Mouse (Mus musculus) megakaryocyte, adult 5-6 weeks (primary cell): Measurements from ENCODE around the gene Ldlrad3. TPM values are rescaled to one million over a fixed set of nuclear protein-coding genes. Genes with fewer than 3 reads are reported as not detected.
A peak's percentile ranks its signal among the peaks of the same experiment; 100 is the strongest.

ENCODE experiments used
- ATAC-seq: 2 replicates; pipeline ENCODE4 v1.8.0; 2016; ENCODE audit warnings: mild to moderate bottlenecking, inconsistent platforms; ENCODE audit not compliant: poor library complexity, severe bottlenecking
- total RNA-seq, 2 experiments: library from RNA; stranded (forward) in 1 of 2; stranded (reverse) in 1 of 2; fragments of 153-499, 151-499 nt in 1 of 2; fragments of 221-1000, 200-1000 nt in 1 of 2; gene quantifications; 2 replicates each; pipeline versions ENCODE4 v1.2.3 to v1.2.4; 2015 to 2017

The Ldlrad3 gene
- total RNA-seq, 2 experiments from 2014 or later, result 55.1 to 65.5 TPM

DNA sequence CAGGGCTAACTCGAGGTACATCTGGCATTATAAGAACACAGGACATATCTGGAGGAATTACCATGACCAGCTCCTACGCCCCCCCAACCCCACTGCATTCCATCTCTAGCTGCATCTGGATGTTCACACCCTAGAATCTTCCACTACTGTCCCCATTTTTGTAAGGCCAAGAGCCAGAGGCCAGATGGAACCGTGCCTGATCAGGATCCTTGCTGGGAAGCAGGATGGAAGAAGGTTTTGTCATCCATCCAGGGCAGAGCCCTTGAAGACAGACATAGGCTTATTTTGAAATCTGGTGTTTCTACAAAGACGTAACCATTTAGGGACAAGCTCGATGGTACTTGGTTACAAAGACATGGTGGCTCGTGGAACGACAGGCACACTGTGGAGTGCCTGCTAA lies 139.7 kb downstream of the Ldlrad3 start:
- no peak for ATAC-seq

DNA sequence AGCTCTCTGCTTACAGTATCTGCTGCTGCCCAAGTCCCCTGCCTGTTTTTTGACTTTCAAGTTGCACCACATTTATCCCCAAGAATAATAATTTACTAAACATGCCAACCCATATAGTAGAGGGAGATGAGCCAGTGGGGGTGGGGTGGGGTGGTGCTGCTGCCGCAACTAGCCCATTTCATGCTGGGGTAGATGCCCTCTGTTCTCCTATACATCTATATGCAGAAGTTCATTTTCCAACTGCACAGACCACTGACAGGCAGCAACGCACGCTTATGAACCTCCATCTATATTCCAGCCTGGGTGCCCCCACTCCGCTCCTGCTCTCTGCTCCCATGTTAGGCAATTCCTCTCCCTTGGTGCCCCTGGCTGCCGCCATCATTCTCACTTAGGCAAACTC lies 145.7 kb downstream of the Ldlrad3 start:
- ATAC-seq, result no peak

DNA sequence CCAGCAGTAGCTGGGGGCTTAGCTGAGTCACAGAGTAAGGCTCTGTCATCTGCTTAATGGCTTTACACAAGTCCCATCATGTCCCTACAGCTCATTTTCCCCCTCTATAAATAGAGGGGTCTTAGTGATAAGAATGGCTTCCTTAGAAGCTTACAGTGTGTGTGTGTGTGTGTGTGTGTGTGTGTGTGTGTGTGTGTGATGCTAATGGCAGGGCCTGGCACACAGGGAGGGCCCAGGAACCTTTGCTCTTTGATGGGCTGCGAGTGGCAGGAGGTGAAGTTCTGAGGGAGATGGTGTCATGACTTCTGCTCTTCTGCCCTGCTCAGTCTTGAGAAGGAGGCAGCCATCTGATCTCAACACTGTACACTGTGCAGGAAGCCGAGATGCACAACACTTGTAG lies 146.2 kb downstream of the Ldlrad3 start:
- ATAC-seq, result no peak

DNA sequence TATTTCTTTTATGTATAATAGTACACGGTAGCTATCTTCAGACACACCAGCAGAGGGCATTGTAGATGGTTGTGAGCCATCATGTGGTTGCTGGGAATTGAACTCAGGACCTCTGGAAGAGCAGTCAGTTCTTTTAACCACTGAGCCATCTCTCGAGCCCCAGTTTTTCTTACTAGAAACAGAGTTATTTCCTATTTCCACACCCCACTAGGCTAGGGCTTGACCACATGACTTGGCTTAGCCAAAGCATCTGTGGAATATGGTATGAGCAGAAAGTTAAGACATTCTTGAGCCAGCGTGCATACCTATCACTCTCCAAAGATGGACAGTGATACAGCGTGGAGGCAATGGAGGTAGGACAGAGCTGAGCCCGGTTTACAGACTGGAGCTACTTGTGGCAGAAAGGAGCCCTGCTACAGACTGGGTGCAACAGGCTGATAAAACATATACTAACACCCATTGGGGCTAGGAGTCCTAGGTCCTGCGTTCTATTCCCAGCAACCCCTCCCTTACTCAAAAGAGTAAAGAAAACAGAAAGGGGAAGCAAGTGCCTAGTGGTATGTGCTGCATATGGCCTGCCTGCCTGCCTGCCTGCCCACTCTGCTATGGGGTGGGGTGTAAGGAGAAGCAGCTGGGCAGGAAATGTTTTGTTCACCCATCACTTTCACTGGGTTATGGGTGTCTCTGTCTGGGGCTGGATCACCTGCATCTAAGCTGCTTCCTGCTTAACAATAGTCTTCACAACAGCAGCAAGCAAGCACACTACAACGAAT lies 147.1 kb downstream of the Ldlrad3 start:
- ATAC-seq, result peak; percentile 77

DNA sequence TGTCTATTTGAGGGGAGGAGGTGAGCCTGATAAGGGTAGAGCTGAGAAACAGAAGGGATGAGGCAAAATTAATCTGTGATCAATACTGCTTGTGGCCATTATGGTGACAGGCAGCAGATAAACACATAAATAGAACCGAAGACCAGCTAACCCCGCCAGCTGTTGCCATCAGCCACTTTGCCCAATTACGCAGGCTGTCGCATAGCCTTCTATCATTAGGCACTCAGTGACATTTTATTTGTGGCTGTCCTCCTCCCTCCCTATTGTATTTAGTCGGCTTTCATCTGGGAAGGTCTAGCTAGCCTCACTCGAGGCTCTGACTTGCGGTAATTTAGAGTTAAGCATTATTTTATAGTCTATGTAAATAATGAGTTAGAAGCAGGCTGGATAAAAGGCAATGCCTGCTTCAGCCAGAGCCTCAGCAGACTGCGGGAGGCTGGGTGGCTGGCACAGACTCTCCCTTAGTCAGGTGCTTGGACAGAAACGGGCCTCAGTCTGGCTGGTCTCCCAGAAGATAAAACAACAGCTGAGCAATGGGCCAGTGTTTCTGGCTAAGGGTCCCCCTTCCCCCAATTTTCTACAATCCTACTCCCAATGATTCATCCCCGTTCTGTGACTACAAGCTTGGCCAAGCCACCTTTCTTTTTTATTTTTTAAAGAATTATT lies 147.8 kb downstream of the Ldlrad3 start:
- no peak for ATAC-seq

DNA sequence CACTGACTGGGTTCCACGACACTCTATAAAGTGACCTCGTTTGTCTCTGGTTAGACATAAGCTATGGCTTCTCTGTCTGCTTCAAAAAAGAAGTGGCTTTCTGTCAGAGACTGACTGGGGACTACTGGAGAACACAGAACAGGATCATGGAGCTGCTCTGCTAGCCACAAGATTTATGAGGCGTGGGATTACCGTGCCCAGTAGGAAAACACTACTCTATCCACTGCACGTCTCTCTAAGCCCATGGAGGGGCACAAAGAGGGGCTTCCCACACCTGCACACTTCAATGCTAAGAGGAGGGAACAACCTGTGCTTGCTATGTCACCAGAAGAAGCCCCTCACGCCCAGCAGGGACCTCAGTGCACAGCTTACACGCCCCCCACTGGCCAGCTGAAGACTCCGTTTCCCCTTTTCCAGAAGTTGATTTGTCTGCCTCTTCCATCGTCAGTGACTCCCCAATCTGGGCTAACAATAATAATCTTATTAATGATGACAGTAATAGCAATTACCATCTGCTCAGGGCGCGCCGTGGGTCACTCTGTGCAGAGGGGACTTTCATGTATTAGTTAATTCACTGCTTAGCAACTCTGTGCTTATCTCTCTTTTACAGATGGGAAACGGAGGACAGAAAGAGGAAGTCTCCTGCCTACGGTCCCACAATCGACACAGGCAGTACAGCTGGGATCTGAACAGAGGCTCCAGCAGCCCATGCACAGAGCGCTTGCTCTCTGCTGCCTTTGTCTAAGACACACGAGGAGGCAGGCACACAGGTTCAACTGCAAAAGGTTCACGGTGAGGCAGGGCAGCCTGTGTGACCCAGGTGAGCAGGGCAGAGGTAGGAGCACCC lies 149.3 kb downstream of the Ldlrad3 start:
- ATAC-seq, result peak; percentile 72

DNA sequence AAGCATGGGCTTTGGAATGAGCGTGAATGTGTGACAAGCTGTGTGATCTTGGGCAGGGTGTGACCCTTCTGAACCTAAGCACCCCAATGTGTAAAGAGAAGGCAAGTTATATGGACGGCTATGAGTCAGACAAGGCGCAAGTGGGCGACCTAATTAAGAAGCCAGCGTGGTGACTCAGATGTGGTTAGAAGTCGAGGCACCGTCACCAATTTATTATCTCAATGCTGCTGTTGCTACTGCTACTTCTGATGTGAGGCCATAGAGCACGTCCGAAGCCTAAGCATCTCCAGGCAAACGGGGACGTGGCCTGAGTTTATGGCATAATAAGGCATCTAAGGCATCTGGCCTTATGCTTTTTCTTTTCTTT lies 151.7 kb downstream of the Ldlrad3 start:
- ATAC-seq, result no peak

DNA sequence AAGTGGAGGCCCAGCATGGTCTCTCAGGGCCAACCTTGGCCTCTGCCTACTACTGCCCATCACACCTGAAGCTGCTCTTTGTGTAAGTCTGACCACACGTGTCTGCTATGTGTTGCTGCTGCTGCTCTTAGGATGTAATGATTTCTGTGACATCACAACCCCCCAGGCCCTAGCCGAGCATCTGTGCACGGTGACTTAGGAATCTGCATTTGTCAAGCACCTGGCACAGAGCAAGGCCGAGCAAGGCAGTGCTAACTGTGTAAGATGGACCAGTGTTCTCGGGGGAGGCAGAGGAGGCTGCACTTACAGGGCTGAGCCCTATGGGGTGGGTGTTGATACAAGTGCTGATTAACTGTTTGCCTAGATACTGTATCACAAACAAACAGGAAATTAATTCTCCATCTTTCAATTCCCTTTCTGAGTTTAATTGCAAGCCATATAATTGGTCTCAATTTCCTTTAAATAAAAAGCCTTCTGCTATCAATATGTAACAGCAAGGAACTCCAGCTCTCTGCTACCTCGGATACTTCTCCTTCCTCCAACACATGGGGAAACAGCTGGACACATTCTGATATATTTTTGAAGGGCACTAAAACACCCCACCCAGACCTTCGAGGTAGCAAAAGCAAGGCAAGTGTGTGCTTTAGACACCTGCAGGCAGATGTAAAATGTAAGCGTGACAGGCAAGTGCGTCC lies 152.2 kb downstream of the Ldlrad3 start:
- no peak for ATAC-seq

DNA sequence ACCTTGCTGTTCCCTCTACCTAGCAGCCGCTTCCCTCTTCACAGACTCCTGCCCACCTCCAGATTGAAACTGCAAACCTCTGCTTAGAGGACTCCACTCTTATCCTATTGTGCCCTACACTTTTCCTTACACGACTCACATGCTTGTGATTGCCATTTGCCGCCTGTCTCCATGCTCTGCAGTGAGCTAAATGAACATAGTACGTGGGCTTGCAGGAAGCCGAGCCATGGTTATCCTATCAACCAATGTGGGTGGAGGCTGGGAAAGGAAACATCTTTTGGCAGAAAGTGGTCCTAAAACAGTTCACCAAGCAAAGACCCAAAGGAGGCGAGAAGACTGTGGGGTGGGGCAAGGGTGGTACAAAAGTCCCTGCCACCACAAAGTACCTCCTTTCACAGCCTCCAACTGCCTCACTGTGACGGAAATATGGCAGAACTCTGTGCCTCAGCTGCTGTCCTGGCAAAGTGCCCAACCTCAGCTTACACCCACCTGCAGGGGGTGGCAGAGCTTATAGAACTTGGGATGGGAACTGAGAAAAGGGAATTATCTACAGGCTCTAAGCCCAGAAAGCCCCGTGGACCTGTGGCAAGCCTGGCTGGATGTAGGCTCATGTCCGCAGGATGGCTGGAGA lies 153.4 kb downstream of the Ldlrad3 start:
- ATAC-seq, result no peak

DNA sequence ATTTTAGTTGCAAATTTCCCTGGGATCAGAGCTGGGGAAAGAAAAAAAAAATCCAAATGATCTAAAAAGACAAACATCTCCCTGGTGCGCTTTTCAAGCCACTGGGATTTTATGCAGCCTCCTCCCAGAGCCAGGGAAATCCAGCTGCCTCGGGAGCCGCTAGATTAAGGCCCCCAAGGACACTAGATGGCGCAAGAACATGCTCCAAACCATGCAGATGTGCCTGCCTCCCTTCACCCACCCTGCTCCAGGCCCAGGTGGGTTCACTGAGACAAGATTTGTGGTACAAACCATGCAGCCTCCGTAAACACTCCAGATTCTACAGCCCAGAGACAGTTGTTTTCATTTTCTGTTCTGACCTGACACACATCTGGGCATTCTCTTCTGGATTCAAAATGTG lies 155.5 kb downstream of the Ldlrad3 start:
- peak; percentile 36; the same call in 1 of the 2 replicates for ATAC-seq

DNA sequence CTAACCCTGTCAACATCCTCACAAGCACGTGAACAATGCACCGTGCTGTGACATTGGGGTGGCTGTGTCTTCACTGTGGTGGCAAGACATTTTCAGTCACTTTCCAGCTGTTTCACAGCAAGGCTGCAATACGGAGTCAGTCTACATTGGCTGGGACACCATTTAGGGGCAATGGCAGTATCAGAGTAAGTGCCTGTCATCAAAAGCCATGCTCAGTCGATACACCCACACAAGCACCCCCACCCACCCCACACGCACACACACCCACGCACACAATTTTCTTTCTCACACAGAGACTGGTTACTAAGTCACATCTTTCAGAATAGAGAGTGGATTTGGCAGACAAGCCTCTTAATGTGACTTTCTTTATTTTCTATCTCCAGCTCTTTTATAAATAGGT lies 156.0 kb downstream of the Ldlrad3 start:
- ATAC-seq, result no peak

DNA sequence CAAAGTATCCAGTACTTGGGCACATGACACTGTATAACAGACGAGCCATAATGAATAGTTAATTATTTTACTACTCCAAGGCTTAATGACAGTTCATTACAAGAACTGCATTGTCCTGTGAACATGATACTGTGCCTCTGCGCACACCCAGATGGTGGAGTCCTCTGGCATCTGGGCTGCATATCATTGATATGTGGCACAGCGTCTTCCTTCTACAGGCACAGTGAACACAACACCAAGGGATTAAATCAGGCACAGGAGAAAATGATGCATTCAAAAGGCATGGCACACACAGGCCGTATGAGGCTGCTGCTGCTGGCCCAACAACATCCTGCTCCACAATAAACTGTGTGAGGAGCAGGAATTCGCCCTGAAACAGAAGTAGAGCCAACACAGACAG lies 156.5 kb downstream of the Ldlrad3 start:
- ATAC-seq, result no peak

DNA sequence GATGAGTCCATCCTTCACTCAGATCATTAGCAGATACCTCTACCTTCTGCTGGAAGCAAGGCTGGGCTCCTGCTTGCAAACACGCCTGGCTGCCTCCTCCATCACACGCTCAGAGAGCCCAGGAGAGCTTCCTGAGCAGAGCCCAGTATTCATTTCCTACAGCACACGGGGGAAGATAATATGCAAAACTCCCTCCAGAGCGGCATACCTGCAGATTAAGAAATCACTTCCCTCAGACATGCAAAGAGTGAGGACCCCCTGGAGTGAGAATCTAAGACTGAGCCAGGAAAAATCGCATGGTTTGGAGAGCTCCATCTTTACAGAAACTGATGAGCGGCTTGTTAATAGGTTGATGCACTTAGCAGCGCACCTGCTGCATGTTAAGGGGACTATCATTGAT lies 158.9 kb downstream of the Ldlrad3 start:
- no peak for ATAC-seq

DNA sequence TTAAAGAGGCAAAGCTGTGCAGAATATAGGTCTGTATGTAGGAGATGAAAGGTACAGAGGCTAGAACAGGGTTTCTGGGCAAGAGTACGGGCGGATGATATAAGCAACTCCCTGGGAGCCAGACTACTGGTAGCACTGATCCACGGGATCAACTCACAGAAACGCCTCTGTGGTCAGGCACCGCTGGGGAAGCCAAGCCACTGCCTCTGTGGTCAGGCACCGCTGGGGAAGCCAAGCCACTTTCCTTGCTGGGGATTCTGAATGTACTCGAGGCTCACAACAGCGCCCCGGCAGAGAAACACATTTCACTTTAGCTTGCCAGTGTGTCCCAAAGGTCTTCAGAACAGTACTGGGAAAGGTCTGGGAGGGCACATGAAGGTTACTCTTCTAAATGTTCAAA lies 160.0 kb downstream of the Ldlrad3 start:
- no peak for ATAC-seq

DNA sequence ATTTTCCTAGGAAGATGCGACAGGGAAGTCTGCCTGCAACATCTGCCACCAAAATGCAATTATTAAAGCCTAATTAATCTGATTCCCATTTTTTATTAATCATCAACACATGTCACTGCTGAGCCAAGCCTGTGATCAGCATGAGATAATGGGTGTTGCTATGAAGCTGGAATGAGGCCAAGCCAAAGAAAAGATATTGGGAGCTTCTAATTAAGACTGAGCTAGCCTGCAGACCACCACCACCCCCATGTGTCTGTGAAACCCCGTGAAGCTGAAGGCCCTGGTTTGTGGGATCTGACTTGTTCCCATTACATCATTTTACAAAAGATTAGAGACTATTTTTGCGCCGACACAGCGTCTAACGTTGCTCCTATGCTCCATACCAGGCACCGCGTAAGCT lies 161.7 kb downstream of the Ldlrad3 start:
- ATAC-seq, result no peak

DNA sequence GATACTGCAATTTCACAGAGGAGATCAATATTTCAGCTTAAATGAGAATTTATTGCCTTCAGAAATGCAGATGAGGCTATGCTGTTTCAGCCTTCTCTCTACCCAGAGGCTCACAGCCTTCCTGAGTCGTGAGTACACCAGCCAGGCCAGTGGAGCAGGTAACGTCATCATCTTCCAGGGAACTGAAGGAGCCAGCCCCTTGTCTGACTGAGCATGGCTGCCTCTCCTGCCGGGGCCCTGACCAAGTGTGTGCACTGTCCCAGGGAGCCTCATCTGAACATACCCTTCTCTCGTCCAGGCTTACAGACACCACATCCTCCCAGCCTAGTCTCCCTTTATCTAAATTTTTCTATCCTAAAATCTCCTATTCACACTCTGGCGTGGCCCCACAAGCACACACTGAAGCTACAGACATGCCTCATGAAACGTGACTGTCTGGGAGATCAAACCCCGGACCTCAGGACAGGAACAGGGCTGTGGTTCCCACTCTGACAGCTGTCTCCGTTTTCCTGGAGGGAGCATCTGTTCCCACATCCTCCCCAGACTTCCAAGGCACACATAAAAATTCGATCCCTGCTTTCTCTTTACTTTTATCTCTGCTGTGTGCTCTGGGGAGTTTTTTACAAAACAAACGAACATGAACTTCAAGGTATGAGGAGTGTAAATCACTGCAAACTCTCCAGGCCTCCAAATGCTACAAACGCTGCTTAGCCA lies 164.7 kb downstream of the Ldlrad3 start:
- ATAC-seq, result no peak

DNA sequence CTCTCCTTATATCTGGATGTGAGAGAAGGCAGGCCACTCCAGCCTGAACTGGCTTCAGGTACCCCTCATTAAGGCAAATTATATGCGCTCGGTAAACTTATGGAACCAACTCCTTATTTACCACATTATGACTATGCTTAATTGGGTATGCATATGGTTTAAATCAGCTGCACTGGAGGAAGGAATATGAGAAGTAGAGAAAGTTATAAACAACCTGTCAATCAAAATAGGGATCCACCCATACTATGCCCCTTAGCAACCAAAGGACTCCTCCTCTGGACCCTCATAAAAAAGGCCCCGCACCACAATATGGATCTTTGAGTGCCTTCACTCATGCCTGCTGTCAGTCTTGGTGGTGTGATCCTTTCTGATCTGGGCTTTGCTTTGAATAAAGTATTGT lies 165.6 kb downstream of the Ldlrad3 start:
- ATAC-seq, result no peak

DNA sequence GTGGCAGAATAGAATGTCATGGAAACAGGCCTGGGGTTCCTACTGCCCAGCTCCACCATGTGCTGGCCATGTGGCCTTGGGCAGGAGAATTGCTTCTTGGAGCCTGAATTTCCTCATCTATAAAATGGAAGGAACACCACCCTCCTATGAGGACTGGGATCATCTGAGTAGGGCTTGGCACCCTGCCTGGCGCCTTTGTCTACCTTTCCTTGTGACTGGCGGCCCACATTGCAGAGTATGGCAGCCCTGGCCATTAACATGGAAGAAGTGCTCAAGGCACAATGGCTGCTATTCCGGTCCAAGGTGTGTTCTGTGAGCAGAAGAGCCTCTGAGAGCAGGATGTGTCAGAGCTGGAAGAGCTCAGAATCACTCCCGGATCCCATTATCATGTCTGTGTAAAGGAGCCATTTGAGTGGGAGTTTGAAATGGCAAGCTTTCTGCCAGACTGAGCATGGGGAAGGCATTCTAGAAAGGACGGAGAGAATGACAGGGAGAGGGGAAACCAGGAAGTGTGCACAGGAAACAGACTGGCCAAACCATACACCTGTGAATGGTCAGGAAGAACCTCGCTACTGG lies 171.6 kb downstream of the Ldlrad3 start:
- no peak for ATAC-seq

DNA sequence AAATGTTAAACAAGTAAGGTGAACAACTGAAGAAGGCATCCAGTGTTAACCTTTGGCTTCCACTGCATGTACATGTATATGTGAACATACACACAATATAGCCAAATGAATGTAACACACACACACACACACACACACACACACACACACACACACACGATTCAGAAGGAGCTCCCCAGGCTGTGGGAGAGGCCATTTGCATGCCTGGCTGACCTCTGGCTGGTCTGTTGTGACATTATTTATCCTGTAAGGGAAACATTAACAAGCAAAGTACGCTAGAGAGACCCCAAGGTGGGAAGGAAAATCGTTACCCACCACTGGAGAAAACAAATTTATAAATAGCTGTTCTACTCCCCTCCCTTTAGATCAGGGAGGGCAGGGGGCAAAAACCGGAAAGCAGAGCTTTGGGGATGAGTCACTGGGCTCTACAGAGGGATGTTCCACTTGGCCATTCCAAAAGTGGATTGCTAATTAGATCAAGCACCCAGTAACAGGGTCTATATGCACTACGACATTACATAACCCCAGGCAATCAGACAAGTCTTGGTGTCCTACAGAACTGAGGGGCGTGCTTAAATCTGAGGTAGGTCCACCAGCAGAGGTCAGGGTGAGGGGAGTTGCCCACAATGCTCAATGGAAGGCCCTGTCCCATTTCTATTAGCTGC lies 174.7 kb downstream of the Ldlrad3 start:
- no peak for ATAC-seq
